Mouse (Mus musculus): ENCODE data around the gene Mast4.

Gene Mast4

DNA sequence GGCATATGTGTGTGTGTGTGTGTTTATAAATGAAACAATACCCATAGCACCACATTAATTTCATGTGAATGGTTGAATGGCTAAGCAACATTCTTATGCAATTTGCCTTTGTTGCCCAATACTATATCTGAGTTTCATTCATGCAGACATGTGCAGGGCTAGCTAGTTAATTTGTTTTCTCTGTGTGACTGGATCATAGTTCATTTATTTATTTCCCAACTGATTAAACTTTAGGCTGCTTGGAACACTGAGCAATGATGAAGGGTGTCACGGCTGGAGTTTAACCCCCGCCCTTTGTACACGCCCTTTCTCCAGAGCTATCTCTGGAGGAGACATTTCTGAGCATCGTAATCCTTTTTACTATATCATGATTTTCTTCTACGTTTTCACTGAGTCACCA, 481.4 kb downstream of the Mast4 start:
- DNase-seq = no peak

DNA sequence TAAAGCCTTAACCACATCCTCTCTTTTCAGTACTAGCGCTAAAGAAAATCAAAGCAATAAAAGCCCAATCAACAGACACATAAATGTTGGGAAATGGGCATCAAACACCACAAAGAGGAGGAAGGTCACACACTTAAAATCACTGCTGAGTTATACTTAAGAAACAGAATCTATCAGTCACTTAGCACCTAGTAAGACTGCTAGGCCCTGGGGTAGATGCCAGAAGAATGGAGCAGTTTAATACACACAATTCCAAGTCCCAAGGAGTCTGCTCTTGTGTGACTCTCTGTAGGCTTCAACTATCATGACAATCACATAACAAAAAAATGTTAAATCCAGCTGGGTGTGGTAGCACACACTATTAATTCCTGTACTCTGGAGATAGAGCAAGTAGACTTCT, 483.0 kb downstream of the Mast4 start:
- no peak for DNase-seq

DNA sequence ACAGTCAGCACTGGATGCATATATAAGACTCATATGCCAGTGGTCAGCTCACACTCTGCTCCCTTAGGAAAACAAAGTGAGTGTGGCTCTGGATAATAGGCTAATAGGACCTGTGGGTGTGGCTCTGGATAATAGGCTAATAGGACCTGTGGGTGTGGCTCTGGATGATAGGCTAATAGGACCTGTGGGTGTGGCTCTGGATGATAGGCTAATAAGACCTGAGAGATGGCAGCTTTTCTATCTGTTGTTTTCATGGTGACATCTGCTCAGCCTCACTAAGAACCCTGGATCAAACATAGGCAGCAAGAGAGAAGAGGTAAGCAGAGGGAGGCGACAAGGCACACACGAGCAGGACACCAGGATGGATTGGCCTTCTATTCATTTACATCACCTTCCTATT, 483.7 kb downstream of the Mast4 start:
- no peak for DNase-seq

DNA sequence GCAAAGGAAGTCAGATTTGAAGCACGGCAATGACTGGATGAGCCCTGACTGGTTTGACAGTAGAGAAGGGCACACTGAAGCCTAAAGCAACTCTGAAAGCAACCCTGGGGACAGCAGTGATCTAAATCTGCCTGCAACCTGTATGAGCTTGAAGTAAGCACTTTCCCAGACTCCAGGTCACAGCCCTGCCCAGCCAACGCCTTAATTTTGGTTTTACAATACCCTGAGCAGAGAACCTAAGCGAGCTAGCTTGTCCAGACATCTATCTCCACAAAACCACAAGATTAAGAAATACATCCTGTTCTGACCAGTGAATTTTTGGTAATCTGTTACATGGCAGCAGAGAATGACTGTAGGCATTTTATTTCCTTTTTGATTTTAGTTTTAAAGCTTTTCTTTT, 485.2 kb downstream of the Mast4 start:
- no peak for DNase-seq

GRCm38 (mm10) chr13:102846473-102846872, 487.8 kb downstream of the Mast4 start:
- DNase-seq = no peak

DNA sequence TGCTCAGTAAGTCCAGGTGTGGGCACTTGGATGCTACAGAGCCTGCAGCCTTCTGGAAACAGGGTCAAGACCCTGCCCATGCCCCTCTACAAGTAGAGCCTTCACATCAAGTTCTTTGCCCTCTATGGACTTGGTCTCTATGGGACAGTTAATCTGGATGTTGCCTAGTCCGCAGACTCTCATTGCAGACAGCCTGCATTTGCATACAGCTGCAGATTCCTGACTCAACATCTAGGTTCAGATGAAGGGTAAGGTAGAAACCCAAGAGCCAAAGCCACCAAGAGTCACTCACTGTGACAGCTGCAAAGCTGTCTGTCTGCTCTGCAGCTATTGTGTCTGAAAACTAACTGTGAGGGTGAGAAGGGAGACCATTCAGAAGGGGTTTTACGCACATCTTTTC, 491.6 kb downstream of the Mast4 start:
- DNase-seq = no peak

GRCm38 (mm10) chr13:102842237-102842636, 492.1 kb downstream of the Mast4 start:
- DNase-seq = no peak

- no peak for DNase-seq
These were observed 494.4 kb downstream of the Mast4 start for GRCm38 (mm10) chr13:102839741-102840482.

DNA sequence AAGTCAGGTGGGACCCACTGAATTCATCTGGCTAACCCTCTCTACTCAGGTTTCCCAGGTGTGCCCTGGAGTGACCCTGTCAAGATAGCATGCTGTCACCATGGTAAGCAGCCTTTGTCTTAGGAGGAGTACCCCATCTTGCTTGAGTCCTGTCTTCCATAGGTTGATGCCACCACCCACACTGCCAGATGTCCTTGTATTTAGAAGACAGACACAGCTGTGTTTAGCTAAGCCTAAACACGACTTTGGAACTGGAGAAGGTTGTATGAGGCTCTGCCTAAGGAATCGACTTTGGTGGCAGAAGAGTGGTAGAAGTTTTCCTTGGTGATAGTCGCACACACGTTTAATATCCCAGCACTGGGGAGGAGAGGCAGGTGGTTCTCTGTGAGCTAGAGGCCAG, 496.9 kb downstream of the Mast4 start:
- DNase-seq = no peak

DNA sequence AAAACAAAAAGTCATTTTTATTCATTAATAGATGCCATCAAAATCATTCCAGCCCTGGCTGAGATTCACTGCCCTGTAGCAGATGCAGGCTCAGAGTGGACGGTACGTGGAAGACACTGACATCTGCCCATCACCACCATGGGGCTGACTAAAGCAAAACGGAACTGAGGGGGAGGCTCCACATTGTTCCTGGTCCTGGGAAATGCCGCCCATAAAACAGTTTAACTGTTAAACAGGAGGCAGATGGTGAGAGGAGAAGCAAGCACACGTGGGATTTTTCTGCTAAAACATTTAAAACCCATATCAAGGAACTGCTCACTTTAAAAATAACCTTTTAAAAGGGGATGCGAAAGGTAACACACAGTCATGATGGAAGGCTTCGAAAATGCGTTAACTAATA, 499.0 kb downstream of the Mast4 start:
- DNase-seq = no peak

DNA sequence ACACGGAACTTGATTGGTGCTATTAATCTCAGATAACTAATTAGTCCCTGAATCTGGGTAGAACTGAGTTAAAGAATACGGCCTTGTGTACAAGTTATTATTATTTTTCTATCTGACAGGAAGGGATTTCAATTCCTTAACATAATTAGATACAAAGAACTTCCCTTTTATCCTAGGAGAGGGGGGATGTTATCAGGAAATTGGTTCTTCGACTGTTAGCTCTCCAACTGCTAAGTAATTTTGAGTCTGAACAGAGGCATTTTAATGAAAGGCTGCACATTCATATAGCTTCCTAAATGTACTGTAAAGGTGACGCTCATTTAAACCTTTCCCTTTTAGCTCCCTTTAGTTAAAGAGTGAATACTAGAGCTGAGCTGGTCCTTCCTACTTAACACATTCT, 516.0 kb downstream of the Mast4 start:
- no peak for DNase-seq

DNA sequence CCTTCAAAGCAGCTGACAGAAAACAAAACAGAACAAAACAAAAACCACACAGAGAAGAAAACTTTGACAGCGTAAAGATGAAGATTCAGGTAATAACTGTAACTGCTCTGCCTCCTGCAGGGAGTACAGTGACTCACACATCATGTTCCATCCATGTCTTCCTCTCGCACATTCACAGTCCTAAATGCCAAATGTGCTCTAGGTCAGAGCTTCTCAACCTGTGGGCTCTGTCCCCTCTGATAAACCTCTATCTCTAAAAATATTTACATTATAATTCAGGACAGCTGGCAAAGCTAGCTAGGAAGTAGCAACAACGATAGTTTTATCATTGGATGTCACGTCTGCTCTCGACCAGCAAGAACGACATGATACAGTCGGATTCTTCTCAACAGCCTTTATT, 517.6 kb downstream of the Mast4 start:
- DNase-seq = no peak

- no peak for DNase-seq
These were observed 519.1 kb downstream of the Mast4 start for GRCm38 (mm10) chr13:102815158-102815557.

DNA sequence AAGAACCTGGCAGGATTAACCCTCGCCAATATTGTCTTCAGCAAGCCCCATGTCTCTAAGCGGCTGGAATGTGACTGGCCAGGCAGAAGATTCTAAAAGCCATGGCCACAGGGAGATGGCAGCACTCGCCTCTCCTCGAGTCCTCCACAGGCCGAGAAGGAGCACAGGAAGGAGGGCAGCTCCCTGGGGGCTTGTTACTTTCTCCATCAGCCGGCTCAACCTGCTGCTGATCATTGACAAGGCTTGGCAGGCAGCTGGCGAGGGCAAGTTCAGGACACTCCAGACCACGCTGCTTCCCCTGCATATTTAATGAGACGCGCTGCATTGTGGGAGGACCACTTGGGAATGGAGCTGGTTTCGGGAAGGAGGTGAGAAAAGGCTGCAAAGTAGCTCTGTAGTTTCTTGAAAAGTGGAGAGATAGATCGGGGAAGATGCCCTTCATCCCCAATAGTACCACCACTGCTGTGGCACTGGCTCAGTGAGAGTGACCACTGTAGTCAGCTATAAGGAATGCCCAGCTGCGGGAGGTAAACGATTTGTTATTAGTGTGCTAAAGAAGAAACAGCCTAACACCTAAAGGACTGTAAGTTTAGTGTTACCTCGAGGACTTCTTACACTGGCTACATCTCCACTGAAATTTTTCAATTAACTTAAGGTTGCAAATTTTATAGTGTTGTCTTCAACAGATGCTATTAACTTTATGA, 523.0 kb downstream of the Mast4 start:
- no peak for DNase-seq

DNA sequence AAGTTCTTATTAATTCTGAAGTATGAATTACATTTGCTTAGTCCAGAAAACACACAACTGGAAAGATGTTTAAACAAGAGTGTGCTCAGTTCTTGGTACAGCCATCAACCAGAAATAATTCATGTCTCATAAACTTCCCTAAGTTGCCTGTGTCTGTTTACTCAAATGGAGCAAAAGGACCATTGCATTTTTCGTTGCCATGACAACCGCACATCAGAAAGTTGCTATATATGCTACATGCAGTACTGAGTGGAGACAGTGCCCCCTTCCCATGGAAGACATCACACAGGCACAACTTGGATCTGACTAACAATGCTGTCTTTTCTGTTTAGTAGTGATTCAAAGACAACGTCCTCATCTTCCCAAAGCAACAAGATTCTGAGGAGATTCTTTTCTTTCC, 527.6 kb downstream of the Mast4 start:
- DNase-seq = no peak

DNA sequence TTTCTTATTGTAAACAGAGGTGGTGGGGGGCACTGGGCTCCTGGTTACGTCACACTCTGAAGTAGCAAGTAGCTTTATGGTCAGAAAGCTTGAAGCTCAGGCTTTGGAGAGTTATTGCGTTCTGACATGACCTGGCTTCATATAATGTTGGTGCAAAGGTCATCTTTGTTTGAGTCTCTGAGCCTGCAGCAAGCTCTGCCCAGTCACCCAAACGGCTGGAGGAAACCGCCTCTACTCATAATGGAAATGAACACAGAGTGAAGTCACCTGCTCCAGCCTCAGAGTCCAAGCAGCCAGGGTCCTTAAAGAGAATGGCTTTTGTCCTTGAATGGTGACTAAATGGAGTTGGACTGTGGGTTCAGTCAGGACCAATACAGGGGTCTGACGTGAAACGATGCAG, 529.1 kb downstream of the Mast4 start:
- DNase-seq = no peak

- no peak for DNase-seq
These were observed 531.1 kb downstream of the Mast4 start for GRCm38 (mm10) chr13:102803206-102803605.

DNA sequence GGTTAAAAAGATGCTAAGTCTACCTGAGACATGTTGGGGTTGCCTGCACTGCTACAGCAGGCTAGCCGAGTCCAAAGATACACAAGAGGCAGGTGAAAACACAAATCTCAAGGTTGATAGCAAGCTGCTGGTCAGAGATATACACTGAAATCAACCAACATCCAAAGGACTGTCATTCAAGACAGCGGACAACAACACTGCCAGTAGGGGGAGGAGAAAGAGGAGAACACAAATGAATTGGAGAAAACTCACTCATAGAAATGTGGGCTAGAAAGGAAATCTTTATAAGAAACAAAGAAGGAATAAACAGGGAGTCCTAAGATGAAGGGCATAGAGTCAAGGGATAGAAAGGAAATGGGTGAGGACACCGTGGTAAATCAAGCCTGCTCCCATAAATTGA, 542.1 kb downstream of the Mast4 start:
- DNase-seq = no peak

DNA sequence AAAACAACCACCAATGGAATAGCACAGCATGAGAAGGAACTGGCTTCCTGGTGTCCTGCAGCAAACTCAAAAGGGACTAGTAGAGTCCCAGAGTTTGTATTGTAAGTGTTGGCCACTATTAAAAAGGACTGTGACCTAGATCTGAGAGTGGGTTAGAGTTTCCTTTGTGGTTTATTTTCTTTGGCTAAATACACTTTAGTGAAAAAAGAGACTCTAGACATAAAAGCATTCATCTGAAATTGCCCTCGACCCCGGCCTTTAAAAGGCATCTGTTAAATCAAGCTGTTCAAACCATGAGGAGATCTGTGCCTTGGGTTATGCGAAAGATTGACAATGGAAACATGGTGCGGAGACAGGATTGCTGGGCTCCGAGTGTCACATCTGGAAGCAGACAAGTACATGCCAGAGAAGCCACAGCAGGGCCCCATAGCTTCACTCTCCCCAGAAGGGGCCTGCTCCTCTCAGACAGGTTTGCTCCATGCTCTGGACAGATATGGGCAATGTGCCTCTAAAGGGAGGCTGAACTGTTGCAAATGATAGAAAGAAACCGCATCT, 543.6 kb downstream of the Mast4 start:
- DNase-seq = no peak

DNA sequence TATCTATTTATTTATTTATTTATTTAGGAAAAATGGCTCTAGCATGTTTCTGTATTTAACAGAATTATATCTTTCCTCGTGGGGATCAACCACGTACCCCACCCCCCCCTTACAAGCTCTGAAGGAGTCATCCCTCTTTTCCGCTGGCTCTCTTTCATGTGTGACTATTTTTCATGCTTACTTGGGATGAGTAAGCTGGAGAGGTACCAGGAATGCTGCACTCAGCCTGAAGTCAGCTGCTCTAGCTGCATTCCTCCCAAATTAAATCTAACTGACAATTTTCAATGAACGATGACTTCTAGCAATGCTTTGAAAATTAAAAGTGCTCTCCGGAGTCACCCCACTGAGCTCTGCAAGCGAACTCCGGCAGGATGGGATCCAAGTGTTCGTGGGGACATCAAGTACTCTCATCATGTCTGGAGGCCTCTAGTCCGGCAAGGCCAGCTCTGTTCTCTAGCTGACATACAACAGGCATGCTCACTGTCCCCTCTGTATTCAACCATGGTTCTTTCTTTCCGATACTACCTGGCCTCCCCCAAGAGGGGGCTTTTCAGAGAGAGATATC, 547.5 kb downstream of the Mast4 start:
- no peak for DNase-seq

- no peak for DNase-seq
These were observed 550.6 kb downstream of the Mast4 start for GRCm38 (mm10) chr13:102783531-102784310.

DNA sequence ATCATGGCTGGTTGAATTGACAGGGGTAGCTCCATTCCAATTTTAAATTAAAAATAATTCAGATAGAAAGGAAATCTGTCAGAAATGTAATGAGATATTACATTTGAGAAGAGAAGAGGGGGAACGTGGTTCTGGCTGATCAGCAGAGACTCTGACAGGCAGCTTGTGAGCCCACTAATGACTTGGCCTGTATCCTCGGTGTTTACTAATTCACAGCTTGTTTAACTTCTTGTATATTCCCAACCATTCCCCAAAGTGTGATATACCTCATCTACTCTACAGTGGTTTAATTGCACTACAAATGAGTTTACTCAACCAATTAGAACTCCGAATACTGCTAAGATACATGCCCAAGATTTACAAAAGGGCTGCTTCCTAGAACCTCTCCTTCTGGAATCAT, 555.0 kb downstream of the Mast4 start:
- no peak for DNase-seq

DNA sequence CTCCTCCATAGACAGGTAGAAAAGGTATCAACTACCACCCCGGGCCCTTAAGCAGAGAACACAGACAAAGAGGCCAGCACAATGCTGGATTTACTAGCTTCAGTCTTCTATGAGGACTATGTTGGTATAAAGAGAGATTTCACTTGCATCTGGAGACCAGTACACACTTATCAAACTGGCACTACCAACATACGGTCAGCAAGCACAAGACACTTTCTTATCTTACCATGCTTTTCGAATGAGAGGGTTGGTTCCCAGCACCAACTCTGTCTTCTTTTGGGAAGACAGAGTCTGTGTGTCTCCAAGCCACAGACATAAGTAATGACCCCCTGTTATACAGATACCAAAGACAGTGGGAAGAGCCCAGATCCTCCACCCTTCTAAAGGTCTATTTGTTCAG, 555.4 kb downstream of the Mast4 start:
- no peak for DNase-seq

Data from thymus, postnatal 14 days (tissue).